Mouse (Mus musculus) heart, embryonic 10.5 days (tissue): Measurements from ENCODE around the gene Plekha3. TPM values are rescaled to one million over a fixed set of nuclear protein-coding genes. Genes with fewer than 3 reads are reported as not detected.

Experiments
- DNase-seq: peaks from one replicate; pipeline ENCODE4 v3.0.0-alpha.2; 2017; ENCODE audit warnings: low spot score
- H3K27ac ChIP-seq: fragments of 300-500 bp; sonication (generic); 2 replicates; pipeline ENCODE4 v1.5.1; 2016; ENCODE audit warnings: mild to moderate bottlenecking
- H3K27me3 ChIP-seq: fragments of 300-500 bp; sonication (generic); 2 replicates; pipeline ENCODE4 v1.6.1; 2016; ENCODE audit warnings: mild to moderate bottlenecking; ENCODE audit not compliant: poor library complexity, insufficient read depth, severe bottlenecking
- H3K36me3 ChIP-seq: fragments of 300-500 bp; sonication (generic); 2 replicates; pipeline ENCODE4 v1.6.1; 2016; ENCODE audit warnings: mild to moderate bottlenecking, moderate library complexity
- H3K4me1 ChIP-seq: fragments of 300-500 bp; sonication (generic); 2 replicates; pipeline ENCODE4 v1.6.1; 2016; ENCODE audit warnings: mild to moderate bottlenecking
- H3K4me3 ChIP-seq: fragments of 300-500 bp; sonication (generic); 2 replicates; pipeline ENCODE4 v1.5.1; 2016; ENCODE audit warnings: mild to moderate bottlenecking, moderate library complexity
- H3K9me3 ChIP-seq: fragments of 300-500 bp; sonication (generic); 2 replicates; pipeline ENCODE4 v1.6.1; 2016; ENCODE audit warnings: mild to moderate bottlenecking, moderate library complexity
- WGBS: fragments of 180-500 bp; shearing (Covaris S2); methylation state at CpG from one replicate; pipeline ENCODE4 v1.1.7; 2016; 5-methylcytosine and 5-hydroxymethylcytosine counted together
- polyA plus RNA-seq: library from polyadenylated mRNA; unstranded; fragments of >200 nt; fragmentation: Nextera tagmentation; extraction: Ambion mirVana; gene quantifications from 2 replicates; pipeline ENCODE4 v1.2.1, GENCODE M21; 2016

The Plekha3 gene
- polyA plus RNA-seq, 1 experiment from 2014 or later, result 11.7 TPM

DNA sequence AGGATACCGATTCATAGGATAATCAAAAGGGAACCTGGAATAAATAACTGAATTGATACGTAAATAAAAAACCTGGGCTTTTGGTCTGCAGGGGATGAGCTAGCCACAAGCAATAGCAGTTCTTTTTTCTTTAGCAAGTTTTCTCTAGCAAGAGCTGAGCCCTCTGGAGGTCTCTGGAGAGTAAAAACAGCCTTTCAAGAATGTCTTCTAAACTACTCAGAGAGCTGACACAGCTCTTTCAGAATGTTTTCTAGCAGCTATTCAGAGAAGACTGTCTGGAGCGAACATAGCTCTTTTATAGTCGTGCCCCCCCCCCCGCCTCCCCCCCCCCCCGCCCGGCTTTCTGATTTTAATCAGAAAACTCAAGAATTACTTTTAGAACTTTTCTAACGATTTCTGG lies 15.7 kb upstream of the Plekha3 start:
- Histone ChIP-seq H3K4me3 (no peak overlapping the region), H3K36me3 (peaks cover 28% of the 10 kb centered on the region), H3K27ac (no peak overlapping the region), H3K27me3 (no peaks in the 10 kb centered on the region), H3K9me3 (no peaks in the 10 kb centered on the region), H3K4me1 (no peaks in the 10 kb centered on the region)
- 56% methylated on average over 8 of the region's 8 CpGs for WGBS
- DNase-seq, result no peak

DNA sequence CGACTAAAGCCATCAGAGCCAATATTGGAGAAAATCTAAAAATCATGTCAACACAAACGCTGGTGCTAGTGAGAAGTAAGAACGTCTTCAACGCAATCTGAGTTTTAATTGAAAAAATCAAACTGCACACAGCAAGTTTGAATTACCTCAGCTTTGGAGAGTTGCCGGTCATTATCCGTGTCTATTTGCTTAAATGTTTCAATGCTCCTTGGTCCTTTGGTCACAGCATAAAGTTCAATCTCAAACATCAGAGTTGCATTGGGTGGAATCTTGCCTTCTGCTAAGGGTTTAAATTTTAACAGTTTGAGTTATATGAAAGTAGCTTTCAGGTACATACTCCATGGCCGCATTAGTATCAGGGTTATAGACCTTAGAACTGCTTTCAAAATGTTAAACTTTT lies 9.6 kb upstream of the Plekha3 start:
- Histone ChIP-seq H3K27me3 (no peaks in the 10 kb centered on the region), H3K27ac (no peak overlapping the region), H3K4me3 (no peak overlapping the region), H3K9me3 (no peaks in the 10 kb centered on the region), H3K36me3 (peaks cover 37% of the 10 kb centered on the region), H3K4me1 (no peaks in the 10 kb centered on the region)
- no peak for DNase-seq
- 92% methylated on average over 7 of the region's 7 CpGs for WGBS

- Histone ChIP-seq H3K36me3 (peaks cover 30% of the 10 kb centered on the region), H3K9me3 (no peaks in the 10 kb centered on the region), H3K4me3 (no peak overlapping the region), H3K4me1 (no peaks in the 10 kb centered on the region), H3K27ac (no peak overlapping the region), H3K27me3 (no peaks in the 10 kb centered on the region)
- DNase-seq, result no peak
- WGBS, result 71% methylated on average over 5 of the region's 5 CpGs
Observed at GRCm38 (mm10) chr2:76667200-76667599, 7.9 kb upstream of the Plekha3 start.

DNA sequence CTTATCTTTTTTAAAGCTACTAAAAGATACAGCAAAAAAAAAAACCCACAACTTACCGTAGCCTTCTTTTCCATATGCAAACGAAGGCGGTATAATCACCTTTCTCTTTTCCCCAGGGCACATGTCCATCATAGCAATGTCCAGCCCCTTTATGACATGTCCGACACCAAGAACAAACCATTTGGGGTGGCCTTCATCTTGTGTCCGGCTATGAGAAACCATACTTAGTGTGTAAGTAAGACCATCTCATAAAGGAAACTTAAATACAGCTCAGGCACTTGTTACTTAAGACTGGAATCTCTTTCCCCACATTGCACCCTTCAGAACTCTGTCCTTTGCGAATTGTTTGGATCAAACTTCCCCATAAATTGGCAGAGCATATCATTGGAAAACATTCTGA lies 3.4 kb upstream of the Plekha3 start:
- DNase-seq, result no peak
- WGBS, result 89% methylated on average over 6 of the region's 6 CpGs
- Histone ChIP-seq H3K9me3 (no peaks in the 10 kb centered on the region), H3K4me1 (peaks cover 23% of the 10 kb centered on the region), H3K27me3 (no peaks in the 10 kb centered on the region), H3K36me3 (no peaks in the 10 kb centered on the region), H3K27ac (no peak overlapping the region), H3K4me3 (peak overlapping the region; percentile 63)

DNA sequence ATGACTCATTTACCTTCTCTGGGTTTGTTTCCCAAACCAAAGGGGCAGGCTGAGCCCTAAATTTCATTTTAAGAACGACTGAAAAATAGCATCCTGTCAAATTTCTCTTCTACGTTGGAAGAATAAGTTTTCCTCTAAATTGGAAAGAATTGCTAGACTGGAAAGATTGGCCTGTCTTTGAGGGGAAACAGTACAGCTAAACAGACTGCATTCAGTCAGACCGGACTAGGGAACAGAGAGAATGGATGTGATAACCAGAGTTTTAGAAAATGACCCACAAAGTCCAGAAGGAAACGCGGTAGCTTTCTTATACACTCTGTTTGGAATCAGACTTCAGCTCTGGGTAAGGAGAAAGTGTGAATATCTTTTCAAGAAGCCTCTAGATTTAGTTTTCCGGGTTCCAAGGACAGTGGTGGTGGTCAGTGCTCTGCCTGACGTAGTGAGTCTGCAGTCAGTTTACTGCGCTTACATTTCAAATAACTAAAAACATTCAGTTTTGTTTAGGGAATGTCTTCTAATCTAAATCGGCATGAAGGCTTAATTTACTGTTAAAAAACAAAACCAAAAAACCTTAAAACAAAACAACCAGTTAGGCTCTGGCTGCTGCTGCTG lies 2.8 kb upstream of the Plekha3 start:
- H3K36me3 ChIP-seq, result no peaks in the 10 kb centered on the region
- no peaks in the 10 kb centered on the region for H3K27me3 ChIP-seq
- H3K27ac ChIP-seq, result peak overlapping the region; percentile 88
- 36% methylated on average over 9 of the region's 9 CpGs for WGBS
- H3K9me3 ChIP-seq, result no peaks in the 10 kb centered on the region
- no peak for DNase-seq
- peak overlapping the region; percentile 63 for H3K4me3 ChIP-seq
- peaks cover 27% of the 10 kb centered on the region for H3K4me1 ChIP-seq

DNA sequence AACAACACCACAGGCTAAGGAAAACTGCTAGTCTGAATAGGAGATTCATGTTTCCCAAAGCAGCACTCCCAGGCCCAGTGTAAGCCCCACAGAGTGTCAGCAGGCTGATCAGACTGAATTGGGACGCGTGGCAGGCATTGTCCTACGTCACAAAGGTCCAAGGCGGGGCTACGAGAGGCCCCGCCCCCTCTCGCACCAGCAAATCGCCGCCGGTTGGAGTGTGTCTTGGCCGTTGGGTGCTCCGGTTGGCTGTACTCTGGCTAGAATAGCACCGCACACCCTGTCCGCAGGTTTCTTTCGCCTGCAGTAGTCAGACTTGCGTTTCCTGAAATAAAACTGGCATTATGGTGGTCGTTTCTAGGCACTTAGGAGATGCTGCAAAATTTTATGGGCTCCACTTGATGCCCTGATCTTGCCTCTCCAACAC lies 2.1 kb upstream of the Plekha3 start, which contains the start of gene Fkbp7:
Fkbp7 (minus strand) TSS at position 151 of the 427 bp plus-strand sequence.
- H3K27me3 ChIP-seq, result no peaks in the 10 kb centered on the region
- H3K4me3 ChIP-seq, result peak within 1 kb of the TSS; percentile 63
- peaks cover 27% of the 10 kb centered on the region for H3K4me1 ChIP-seq
- WGBS, result under 1% methylated on average over 17 of the region's 17 CpGs
- peak; percentile 96 for DNase-seq
- H3K36me3 ChIP-seq, result no peaks in the 10 kb centered on the region
- no peaks in the 10 kb centered on the region for H3K9me3 ChIP-seq
- peak within 1 kb of the TSS; percentile 88 for H3K27ac ChIP-seq

DNA sequence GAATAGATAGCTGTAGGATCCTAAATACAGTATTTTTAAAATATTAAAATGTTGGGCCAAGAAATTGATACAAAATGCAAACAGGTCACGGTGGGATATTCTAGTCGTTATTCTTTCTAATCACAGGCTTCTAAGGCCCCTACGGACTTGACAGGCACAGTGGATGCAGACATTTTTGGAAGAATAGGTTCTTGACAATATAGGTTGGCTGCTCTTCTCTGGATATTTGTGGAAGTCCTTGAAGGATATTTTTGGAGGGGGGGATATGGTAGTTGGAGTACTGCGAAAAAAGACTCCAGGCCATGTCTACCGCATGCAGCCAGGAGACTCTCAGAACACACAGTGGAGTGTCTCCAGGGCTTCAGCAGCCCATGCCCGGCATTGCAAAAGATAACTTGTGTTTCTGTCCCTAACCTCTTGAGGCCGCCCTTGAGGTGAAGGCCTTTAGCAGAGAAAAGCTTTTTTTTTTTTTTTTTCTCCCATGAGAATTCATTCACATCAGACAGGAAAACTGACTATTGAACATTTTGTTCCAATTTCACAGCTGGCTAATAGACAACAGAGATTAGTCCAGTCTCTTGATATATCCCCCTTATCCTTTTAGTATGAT lies 1.5 kb upstream of the Plekha3 start:
- H3K27ac ChIP-seq, result peak overlapping the region; percentile 88
- peak overlapping the region; percentile 63 for H3K4me3 ChIP-seq

GRCm38 (mm10) chr2:76675451-76675850 lies 370 bp downstream of the Plekha3 start:
- 2% methylated on average over 44 of the region's 44 CpGs for WGBS
- no peak for DNase-seq
- H3K27ac ChIP-seq, result peak overlapping the region; percentile 94
- H3K36me3 ChIP-seq, result peaks cover 7% of the 10 kb centered on the region; the same call in 1 of the 2 replicates
- H3K4me3 ChIP-seq, result peak overlapping the region; percentile 93
- H3K27me3 ChIP-seq, result no peaks in the 10 kb centered on the region
- H3K9me3 ChIP-seq, result no peaks in the 10 kb centered on the region
- peaks cover 27% of the 10 kb centered on the region for H3K4me1 ChIP-seq

More for the DNA sequence above, 1.5 kb upstream of the Plekha3 start:
- DNase-seq, result no peak
- Histone ChIP-seq H3K36me3 (peaks cover under 1% of the 10 kb centered on the region; the same call in 1 of the 2 replicates), H3K9me3 (no peaks in the 10 kb centered on the region), H3K27me3 (no peaks in the 10 kb centered on the region), H3K4me1 (peaks cover 27% of the 10 kb centered on the region)
- WGBS, result 30% methylated on average over 7 of the region's 7 CpGs

DNA sequence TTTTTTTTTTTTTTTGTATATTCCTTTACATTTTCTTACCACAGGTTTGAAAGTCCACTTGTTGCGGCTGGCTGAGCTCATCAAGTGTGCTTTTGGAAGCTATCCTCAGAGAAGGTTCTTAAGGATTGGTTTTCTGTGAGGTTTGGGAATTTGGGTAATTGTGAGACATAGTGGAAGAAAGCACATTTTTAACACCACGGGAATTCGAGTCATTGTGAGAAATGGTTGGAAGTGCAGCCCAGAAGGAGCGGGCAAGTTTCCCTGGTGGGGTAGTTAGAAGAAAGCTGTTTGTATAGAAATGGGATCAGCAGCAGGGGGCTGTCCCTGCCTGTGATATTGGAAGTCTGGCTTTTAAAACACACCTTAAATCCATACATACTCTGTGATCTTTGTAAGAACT lies 868 bp downstream of the Plekha3 start:
- 13% methylated on average over 4 of the region's 4 CpGs for WGBS
- Histone ChIP-seq H3K4me3 (peak overlapping the region; percentile 93), H3K27me3 (no peaks in the 10 kb centered on the region), H3K36me3 (peaks cover 9% of the 10 kb centered on the region; the same call in 1 of the 2 replicates), H3K9me3 (no peaks in the 10 kb centered on the region), H3K4me1 (peaks cover 27% of the 10 kb centered on the region), H3K27ac (peak overlapping the region; percentile 94; the same call in 1 of the 2 replicates)
- no peak for DNase-seq

DNA sequence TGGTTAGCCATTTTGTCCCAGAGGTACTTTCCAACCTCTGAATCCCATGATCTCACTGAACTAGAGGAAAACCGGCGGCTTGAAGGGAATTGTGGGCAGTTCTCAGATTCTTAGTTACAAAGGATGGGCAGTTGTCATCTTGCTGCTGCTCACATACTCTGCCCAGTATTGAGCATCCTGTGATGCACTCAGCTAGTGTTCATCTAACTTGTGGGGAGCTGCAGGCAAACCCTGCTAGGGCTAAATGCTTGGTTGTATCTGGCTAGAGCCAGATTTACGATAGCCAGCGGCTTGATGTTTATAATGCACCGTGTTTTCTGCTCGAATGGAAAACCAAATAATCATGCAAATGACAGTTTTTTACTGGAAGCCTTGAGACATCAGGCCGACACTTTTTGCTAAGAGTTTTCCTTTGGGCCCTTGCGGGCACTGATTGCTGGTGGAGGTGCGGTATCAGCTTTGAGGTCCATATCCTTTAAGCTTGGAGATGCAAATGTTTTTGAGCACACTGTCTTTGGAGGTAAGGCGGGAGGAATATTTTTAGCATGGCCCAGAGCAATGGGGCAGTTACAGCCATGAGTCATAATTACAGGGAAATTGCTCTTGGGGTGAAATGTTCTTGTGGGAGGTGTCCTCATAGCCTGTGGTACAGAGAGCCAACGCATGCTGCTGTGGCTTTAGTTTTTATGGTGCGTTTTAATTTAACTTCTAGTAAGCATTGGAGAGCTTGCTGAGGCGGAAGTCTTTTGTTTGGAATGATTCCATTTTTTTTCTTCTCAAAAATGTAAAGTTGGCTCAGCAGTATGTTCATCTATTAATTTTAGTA lies 1.5 kb downstream of the Plekha3 start:
- H3K27me3 ChIP-seq, result no peaks in the 10 kb centered on the region
- DNase-seq, result no peak
- 75% methylated on average over 13 of the region's 13 CpGs for WGBS
- peak overlapping the region; percentile 93 for H3K4me3 ChIP-seq
- H3K9me3 ChIP-seq, result no peaks in the 10 kb centered on the region
- peaks cover 9% of the 10 kb centered on the region; the same call in 1 of the 2 replicates for H3K36me3 ChIP-seq
- H3K27ac ChIP-seq, result no peak overlapping the region
- peaks cover 27% of the 10 kb centered on the region for H3K4me1 ChIP-seq

GRCm38 (mm10) chr2:76682301-76682700 lies 7.2 kb downstream of the Plekha3 start:
- 92% methylated on average over 8 of the region's 8 CpGs for WGBS
- Histone ChIP-seq H3K36me3 (peaks cover 61% of the 10 kb centered on the region), H3K27me3 (no peaks in the 10 kb centered on the region), H3K4me3 (no peak overlapping the region), H3K4me1 (peaks cover under 1% of the 10 kb centered on the region; the same call in 1 of the 2 replicates), H3K27ac (no peak overlapping the region), H3K9me3 (no peaks in the 10 kb centered on the region)
- no peak for DNase-seq

GRCm38 (mm10) chr2:76686986-76687385 lies 11.9 kb downstream of the Plekha3 start:
- H3K36me3 ChIP-seq, result peaks cover 75% of the 10 kb centered on the region
- no peaks in the 10 kb centered on the region for H3K27me3 ChIP-seq

DNA sequence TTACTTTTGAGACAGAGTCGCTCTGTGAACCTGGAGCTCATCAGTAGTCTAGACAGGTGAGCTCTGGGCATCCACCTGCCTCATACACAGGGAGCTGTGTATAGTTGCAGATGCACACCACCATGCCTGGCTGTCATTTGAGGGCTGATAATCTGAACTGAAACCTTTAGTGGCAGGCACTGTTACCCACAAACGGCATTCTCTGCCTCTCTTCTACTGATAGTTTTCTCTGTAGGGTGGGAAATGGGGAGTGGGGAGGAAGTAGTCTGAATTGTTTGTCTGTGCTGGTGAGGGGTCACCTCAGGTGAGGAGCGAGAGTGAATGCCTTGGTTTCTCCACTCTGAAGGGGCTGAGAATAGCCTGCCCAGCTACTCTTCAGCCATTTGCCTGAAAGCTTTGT lies 12.5 kb downstream of the Plekha3 start:
- 66% methylated on average over 3 of the region's 3 CpGs for WGBS
- H3K36me3 ChIP-seq, result peaks cover 75% of the 10 kb centered on the region
- no peak for DNase-seq

More at GRCm38 (mm10) chr2:76686986-76687385, 11.9 kb downstream of the Plekha3 start:
- Histone ChIP-seq H3K4me1 (peaks cover 15% of the 10 kb centered on the region), H3K4me3 (no peak overlapping the region), H3K9me3 (no peaks in the 10 kb centered on the region), H3K27ac (no peak overlapping the region)
- 92% methylated on average over 3 of the region's 3 CpGs for WGBS
- peak; percentile 66 for DNase-seq

More for the DNA sequence above, 12.5 kb downstream of the Plekha3 start:
- Histone ChIP-seq H3K9me3 (no peaks in the 10 kb centered on the region), H3K27me3 (no peaks in the 10 kb centered on the region), H3K27ac (no peak overlapping the region), H3K4me3 (no peak overlapping the region), H3K4me1 (peaks cover 15% of the 10 kb centered on the region)
